Mouse (Mus musculus) limb, embryonic 10.5 days (tissue): ENCODE results near the gene Fhit. TPM values are rescaled to one million over a fixed set of nuclear protein-coding genes. Genes with fewer than 3 reads are reported as not detected.

Experiments
- DNase-seq: peaks from one replicate; pipeline ENCODE4 v3.0.0-alpha.2; 2017; ENCODE audit warnings: low spot score
- H3K27ac ChIP-seq: fragments of 300-500 bp; sonication (generic); 2 replicates; pipeline ENCODE4 v1.5.1; 2016; ENCODE audit warnings: mild to moderate bottlenecking
- H3K27me3 ChIP-seq: fragments of 300-500 bp; sonication (generic); 2 replicates; pipeline ENCODE4 v1.6.1; 2016; ENCODE audit warnings: low read depth, mild to moderate bottlenecking; ENCODE audit not compliant: poor library complexity, severe bottlenecking
- H3K36me3 ChIP-seq: fragments of 300-500 bp; sonication (generic); 2 replicates; pipeline ENCODE4 v1.6.1; 2016; ENCODE audit warnings: mild to moderate bottlenecking, moderate library complexity
- H3K4me1 ChIP-seq: fragments of 300-500 bp; sonication (generic); 2 replicates; pipeline ENCODE4 v1.6.1; 2016
- H3K4me3 ChIP-seq: fragments of 300-500 bp; sonication (generic); 2 replicates; pipeline ENCODE4 v1.5.1; 2016; ENCODE audit warnings: mild to moderate bottlenecking, moderate library complexity
- H3K9me3 ChIP-seq: fragments of 300-500 bp; sonication (generic); replicated peaks from 2 replicates; pipeline ENCODE4 v1.6.1; 2016; ENCODE audit warnings: mild to moderate bottlenecking
- WGBS: fragments of 180-500 bp; shearing (Covaris S2); methylation state at CpG from one replicate; pipeline ENCODE4 v1.1.7; 2016; 5-methylcytosine and 5-hydroxymethylcytosine counted together
- polyA plus RNA-seq: library from polyadenylated mRNA; unstranded; fragments of >200 nt; fragmentation: Nextera tagmentation; extraction: Ambion mirVana; gene quantifications from 2 replicates; pipeline ENCODE4 v1.2.1, GENCODE M21; 2016

Fhit gene
- polyA plus RNA-seq, 1 experiment from 2014 or later = 2.4 TPM

GRCm38 (mm10) chr14:10430396-10431000 lies 731.3 kb downstream of the Fhit start:
- Histone ChIP-seq H3K36me3 (no peaks in the 10 kb centered on the region), H3K27me3 (no peaks in the 10 kb centered on the region), H3K9me3 (no peaks in the 10 kb centered on the region), H3K4me3 (no peak overlapping the region), H3K4me1 (no peaks in the 10 kb centered on the region), H3K27ac (no peak overlapping the region)
- no peak for DNase-seq
- WGBS = 92% methylated on average over 3 of the region's 3 CpGs

GRCm38 (mm10) chr14:10423499-10423898 lies 738.3 kb downstream of the Fhit start:
- no peaks in the 10 kb centered on the region for H3K9me3 ChIP-seq
- H3K36me3 ChIP-seq = no peaks in the 10 kb centered on the region
- no peak overlapping the region for H3K27ac ChIP-seq
- no peaks in the 10 kb centered on the region for H3K27me3 ChIP-seq
- DNase-seq = no peak
- 84% methylated on average over 3 of the region's 3 CpGs for WGBS
- H3K4me3 ChIP-seq = no peak overlapping the region
- no peaks in the 10 kb centered on the region for H3K4me1 ChIP-seq

- 65% methylated on average over 1 of the region's 1 CpGs for WGBS
- Histone ChIP-seq H3K27ac (no peak overlapping the region), H3K36me3 (no peaks in the 10 kb centered on the region), H3K4me1 (no peaks in the 10 kb centered on the region), H3K4me3 (no peak overlapping the region), H3K9me3 (no peaks in the 10 kb centered on the region), H3K27me3 (no peaks in the 10 kb centered on the region)
- DNase-seq = no peak
These were observed 739.6 kb downstream of the Fhit start for GRCm38 (mm10) chr14:10422261-10422660.

- WGBS = 94% methylated on average over 5 of the region's 5 CpGs
- no peak for DNase-seq
- Histone ChIP-seq H3K4me3 (no peak overlapping the region), H3K36me3 (no peaks in the 10 kb centered on the region), H3K9me3 (no peaks in the 10 kb centered on the region), H3K4me1 (no peaks in the 10 kb centered on the region), H3K27me3 (no peaks in the 10 kb centered on the region), H3K27ac (no peak overlapping the region)
These were observed 746.8 kb downstream of the Fhit start for GRCm38 (mm10) chr14:10415068-10415467.

- WGBS = 86% methylated on average over 3 of the region's 3 CpGs
- Histone ChIP-seq H3K27me3 (no peaks in the 10 kb centered on the region), H3K4me3 (no peak overlapping the region), H3K27ac (no peak overlapping the region), H3K4me1 (no peaks in the 10 kb centered on the region), H3K36me3 (no peaks in the 10 kb centered on the region), H3K9me3 (no peaks in the 10 kb centered on the region)
- no peak for DNase-seq
These were observed 752.4 kb downstream of the Fhit start for GRCm38 (mm10) chr14:10409306-10409962.

GRCm38 (mm10) chr14:10405346-10405745 lies 756.5 kb downstream of the Fhit start:
- Histone ChIP-seq H3K9me3 (no peaks in the 10 kb centered on the region), H3K4me1 (no peaks in the 10 kb centered on the region), H3K27ac (no peak overlapping the region), H3K36me3 (no peaks in the 10 kb centered on the region), H3K27me3 (no peaks in the 10 kb centered on the region), H3K4me3 (no peak overlapping the region)
- 75% methylated on average over 1 of the region's 1 CpGs for WGBS
- DNase-seq = no peak

- no peaks in the 10 kb centered on the region for H3K4me1 ChIP-seq
- no peaks in the 10 kb centered on the region for H3K27me3 ChIP-seq
- 83% methylated on average over 5 of the region's 5 CpGs for WGBS
- DNase-seq = no peak
- H3K36me3 ChIP-seq = no peaks in the 10 kb centered on the region
- no peak overlapping the region for H3K27ac ChIP-seq
- no peaks in the 10 kb centered on the region for H3K9me3 ChIP-seq
- H3K4me3 ChIP-seq = no peak overlapping the region
These were observed 793.8 kb downstream of the Fhit start for GRCm38 (mm10) chr14:10367783-10368680.

GRCm38 (mm10) chr14:10366808-10367207 lies 795.0 kb downstream of the Fhit start:
- Histone ChIP-seq H3K9me3 (no peaks in the 10 kb centered on the region), H3K36me3 (no peaks in the 10 kb centered on the region), H3K27ac (no peak overlapping the region), H3K27me3 (no peaks in the 10 kb centered on the region), H3K4me1 (no peaks in the 10 kb centered on the region), H3K4me3 (no peak overlapping the region)
- DNase-seq = no peak
- 91% methylated on average over 4 of the region's 4 CpGs for WGBS

GRCm38 (mm10) chr14:10364281-10364680 lies 797.6 kb downstream of the Fhit start:
- Histone ChIP-seq H3K27me3 (no peaks in the 10 kb centered on the region), H3K27ac (no peak overlapping the region), H3K4me3 (no peak overlapping the region), H3K9me3 (no peaks in the 10 kb centered on the region), H3K4me1 (no peaks in the 10 kb centered on the region), H3K36me3 (no peaks in the 10 kb centered on the region)
- no peak for DNase-seq
- 81% methylated on average over 6 of the region's 6 CpGs for WGBS

- DNase-seq = no peak
- no peak overlapping the region for H3K27ac ChIP-seq
- H3K27me3 ChIP-seq = no peaks in the 10 kb centered on the region
- H3K36me3 ChIP-seq = no peaks in the 10 kb centered on the region
- H3K4me3 ChIP-seq = no peak overlapping the region
- H3K4me1 ChIP-seq = no peaks in the 10 kb centered on the region
- no peaks in the 10 kb centered on the region for H3K9me3 ChIP-seq
- 72% methylated on average over 1 of the region's 1 CpGs for WGBS
These were observed 798.5 kb downstream of the Fhit start for GRCm38 (mm10) chr14:10363306-10363705.

GRCm38 (mm10) chr14:10345905-10346304 lies 815.9 kb downstream of the Fhit start:
- Histone ChIP-seq H3K36me3 (no peaks in the 10 kb centered on the region), H3K27ac (no peak overlapping the region), H3K4me3 (no peak overlapping the region), H3K4me1 (no peaks in the 10 kb centered on the region), H3K9me3 (no peaks in the 10 kb centered on the region), H3K27me3 (no peaks in the 10 kb centered on the region)
- no peak for DNase-seq

- Histone ChIP-seq H3K27me3 (no peaks in the 10 kb centered on the region), H3K9me3 (no peaks in the 10 kb centered on the region), H3K4me1 (no peaks in the 10 kb centered on the region), H3K4me3 (no peak overlapping the region), H3K36me3 (no peaks in the 10 kb centered on the region), H3K27ac (no peak overlapping the region)
- no peak for DNase-seq
- 81% methylated on average over 1 of the region's 1 CpGs for WGBS
These were observed 817.8 kb downstream of the Fhit start for GRCm38 (mm10) chr14:10344064-10344463.

GRCm38 (mm10) chr14:10316764-10317163 lies 845.1 kb downstream of the Fhit start:
- Histone ChIP-seq H3K36me3 (no peaks in the 10 kb centered on the region), H3K27ac (no peak overlapping the region), H3K9me3 (no peaks in the 10 kb centered on the region), H3K4me1 (no peaks in the 10 kb centered on the region), H3K4me3 (no peak overlapping the region), H3K27me3 (no peaks in the 10 kb centered on the region)
- WGBS = 95% methylated on average over 3 of the region's 3 CpGs
- no peak for DNase-seq
